Mouse (Mus musculus) heart, embryonic 11.5 days (tissue): Measurements from ENCODE around the gene Sertad2. TPM values are rescaled to one million over a fixed set of nuclear protein-coding genes. Genes with fewer than 3 reads are reported as not detected.

Experiments used
- ATAC-seq: fragments of 200-750 bp; cut with Nextera tagmentation; replicated peaks from 2 replicates; pipeline ENCODE4 v1.8.0; 2017; ENCODE audit warnings: moderate library complexity; ENCODE audit not compliant: insufficient number of reproducible peaks, low FRiP score, low TSS enrichment
- H3K27ac ChIP-seq: fragments of 300-500 bp; sonication (generic); 2 replicates; pipeline ENCODE4 v1.5.1; 2014; ENCODE audit warnings: mild to moderate bottlenecking, low read depth, low read length
- H3K27me3 ChIP-seq: fragments of 300-500 bp; sonication (generic); 2 replicates; pipeline ENCODE4 v1.6.1; 2014; ENCODE audit warnings: mild to moderate bottlenecking, low read length, mixed read lengths; ENCODE audit not compliant: control insufficient read depth, insufficient read depth
- H3K36me3 ChIP-seq: fragments of 300-500 bp; sonication (generic); 2 replicates; pipeline ENCODE4 v1.6.1; 2014; ENCODE audit warnings: mild to moderate bottlenecking, low read length, moderate library complexity, mixed read lengths; ENCODE audit not compliant: control insufficient read depth, insufficient read depth
- H3K4me1 ChIP-seq: fragments of 300-500 bp; sonication (generic); 2 replicates; pipeline ENCODE4 v1.6.1; 2014; ENCODE audit warnings: low read length; ENCODE audit not compliant: control insufficient read depth, insufficient read depth
- H3K4me2 ChIP-seq: fragments of 300-500 bp; sonication (generic); 2 replicates; pipeline ENCODE4 v1.6.1; 2014; ENCODE audit warnings: mild to moderate bottlenecking, moderate library complexity
- H3K4me3 ChIP-seq: fragments of 300-500 bp; sonication (generic); 2 replicates; pipeline ENCODE4 v1.5.1; 2014; ENCODE audit warnings: low read depth, low read length
- H3K9ac ChIP-seq: fragments of 300-500 bp; sonication (generic); 2 replicates; pipeline ENCODE4 v1.6.1; 2014; ENCODE audit warnings: mild to moderate bottlenecking, low read depth, low read length, moderate library complexity
- H3K9me3 ChIP-seq: fragments of 300-500 bp; sonication (generic); replicated peaks from 2 replicates; pipeline ENCODE4 v1.6.1; 2016; ENCODE audit warnings: low read length; ENCODE audit not compliant: control insufficient read depth
- WGBS: fragments of 180-500 bp; shearing (Covaris S2); extraction: QIAGEN DNeasy Blood & Tissue Kit; methylation state at CpG from one replicate; pipeline ENCODE4 v1.1.7; 2014; ENCODE audit not compliant: insufficient replicate concordance; 5-methylcytosine and 5-hydroxymethylcytosine counted together
- polyA plus RNA-seq: library from polyadenylated mRNA; unstranded; fragments of >200 nt; fragmentation: Nextera tagmentation; extraction: Ambion mirVana; gene quantifications from 2 replicates; pipeline ENCODE4 v1.2.1, GENCODE M21; 2014

Sertad2 gene
- polyA plus RNA-seq, 1 experiment from 2014 or later: 29.9 TPM

DNA sequence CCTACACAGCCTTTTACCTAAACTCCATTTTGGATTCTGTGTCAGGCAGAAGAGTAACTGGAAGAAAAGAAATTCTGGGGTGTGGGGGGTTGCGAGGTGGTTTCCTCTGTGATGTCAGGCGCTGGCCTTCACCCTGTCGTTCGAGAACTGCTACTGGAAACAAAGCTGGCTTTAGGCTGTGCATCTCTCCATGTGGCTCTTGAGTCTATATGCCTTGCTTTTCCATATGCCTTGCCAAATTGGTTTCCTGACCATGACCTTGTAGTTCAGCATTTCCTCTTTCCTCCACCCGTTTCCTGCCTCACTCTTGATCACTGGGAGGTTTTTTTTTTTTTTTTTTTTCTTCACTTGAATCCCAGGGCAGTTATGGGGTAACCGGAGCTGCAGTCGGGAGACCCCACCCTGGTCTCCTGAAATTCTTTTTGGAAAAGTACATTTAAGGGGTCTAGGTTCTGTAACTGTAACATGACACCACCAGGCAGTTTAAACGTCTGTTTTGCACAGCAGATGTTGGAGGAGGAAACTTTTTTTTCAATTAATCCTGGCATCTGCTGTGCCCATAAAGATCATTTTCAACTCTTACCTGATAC is 33.1 kb downstream of the Sertad2 start:
- H3K4me2 ChIP-seq: no peak overlapping the region
- 40% methylated on average over 8 of the region's 8 CpGs for WGBS

DNA sequence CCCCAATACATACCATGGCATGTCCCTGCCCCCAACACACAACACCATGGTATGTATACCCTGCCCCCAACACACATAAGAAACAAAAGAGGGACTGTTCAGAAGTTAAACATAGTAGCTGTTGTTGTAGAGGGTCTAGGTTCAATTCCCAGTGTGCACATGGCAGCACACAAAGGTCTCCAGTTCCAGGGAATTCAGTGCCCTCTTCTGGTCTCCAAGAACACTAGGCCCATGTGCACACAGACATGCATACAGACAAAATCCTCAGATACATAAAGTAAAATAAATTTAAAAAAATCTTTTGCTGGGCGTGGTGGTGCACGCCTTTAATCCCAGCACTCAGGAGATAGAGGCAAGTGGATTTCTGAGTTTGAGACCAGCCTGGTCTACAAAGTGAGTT is 39.7 kb downstream of the Sertad2 start:
- Histone ChIP-seq H3K9ac (no peak overlapping the region), H3K4me2 (no peak overlapping the region), H3K27me3 (no peaks in the 10 kb centered on the region), H3K4me3 (no peak overlapping the region), H3K9me3 (no peaks in the 10 kb centered on the region), H3K4me1 (peaks cover 22% of the 10 kb centered on the region), H3K27ac (no peak overlapping the region), H3K36me3 (no peaks in the 10 kb centered on the region)
- ATAC-seq: no peak
- 93% methylated on average over 2 of the region's 2 CpGs for WGBS

More for the DNA sequence above, 33.1 kb downstream of the Sertad2 start:
- 0 out of 2 replicates have a peak, but pooled peaks have one; percentile 35 for ATAC-seq
- Histone ChIP-seq H3K4me3 (no peak overlapping the region), H3K27ac (no peak overlapping the region), H3K36me3 (no peaks in the 10 kb centered on the region), H3K9me3 (no peaks in the 10 kb centered on the region), H3K4me1 (peaks cover 16% of the 10 kb centered on the region), H3K27me3 (no peaks in the 10 kb centered on the region), H3K9ac (no peak overlapping the region)

DNA sequence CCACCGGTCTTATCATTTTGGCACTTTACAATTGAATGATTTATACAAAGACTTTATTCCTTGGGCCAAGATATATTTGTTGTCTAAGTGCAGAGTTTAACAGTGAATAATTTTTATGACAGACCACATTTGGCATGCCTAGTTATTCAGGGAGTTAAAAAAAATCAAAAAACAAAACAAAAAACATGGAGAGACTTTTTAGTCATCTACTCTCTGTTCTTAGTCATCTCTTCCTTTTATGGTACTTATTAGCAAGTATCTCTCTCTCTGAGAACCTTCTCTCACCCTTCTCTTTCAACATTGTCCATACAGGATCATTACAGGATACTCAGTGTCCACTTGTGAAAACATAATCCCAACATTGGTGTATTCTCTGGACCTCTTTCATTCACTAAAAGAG is 42.2 kb downstream of the Sertad2 start:
- H3K9me3 ChIP-seq: no peaks in the 10 kb centered on the region
- WGBS: 36% methylated on average over 1 of the region's 1 CpGs
- no peaks in the 10 kb centered on the region for H3K27me3 ChIP-seq
- peaks cover 31% of the 10 kb centered on the region for H3K4me1 ChIP-seq
- ATAC-seq: no peak
- no peak overlapping the region for H3K9ac ChIP-seq
- no peak overlapping the region for H3K4me3 ChIP-seq
- H3K4me2 ChIP-seq: no peak overlapping the region
- H3K36me3 ChIP-seq: no peaks in the 10 kb centered on the region
- H3K27ac ChIP-seq: no peak overlapping the region

DNA sequence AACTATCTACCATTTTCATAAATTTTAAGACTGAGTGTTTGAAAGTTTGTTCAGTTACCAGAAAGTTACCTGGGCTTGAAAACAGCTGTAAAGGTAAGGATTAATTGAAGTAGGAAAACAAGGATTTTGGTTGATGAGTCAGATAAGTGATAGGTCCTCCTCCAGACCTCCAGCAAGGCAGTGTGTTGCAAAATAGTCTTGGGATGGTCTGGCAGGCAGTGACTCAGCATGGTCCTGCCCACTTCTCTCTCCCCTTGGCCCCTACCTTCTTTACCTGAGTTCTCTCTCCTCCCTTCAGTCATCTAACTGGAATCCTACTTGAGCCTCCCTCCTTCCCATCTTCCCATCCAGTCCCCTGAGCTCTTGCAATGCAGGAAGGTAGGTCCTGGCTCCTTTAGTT is 43.1 kb downstream of the Sertad2 start:
- no peak for ATAC-seq
- no peaks in the 10 kb centered on the region for H3K9me3 ChIP-seq
- H3K36me3 ChIP-seq: no peaks in the 10 kb centered on the region
- H3K27ac ChIP-seq: no peak overlapping the region
- H3K27me3 ChIP-seq: no peaks in the 10 kb centered on the region
- no peak overlapping the region for H3K4me3 ChIP-seq
- H3K4me1 ChIP-seq: peaks cover 22% of the 10 kb centered on the region
- H3K9ac ChIP-seq: no peak overlapping the region
- no peak overlapping the region for H3K4me2 ChIP-seq

DNA sequence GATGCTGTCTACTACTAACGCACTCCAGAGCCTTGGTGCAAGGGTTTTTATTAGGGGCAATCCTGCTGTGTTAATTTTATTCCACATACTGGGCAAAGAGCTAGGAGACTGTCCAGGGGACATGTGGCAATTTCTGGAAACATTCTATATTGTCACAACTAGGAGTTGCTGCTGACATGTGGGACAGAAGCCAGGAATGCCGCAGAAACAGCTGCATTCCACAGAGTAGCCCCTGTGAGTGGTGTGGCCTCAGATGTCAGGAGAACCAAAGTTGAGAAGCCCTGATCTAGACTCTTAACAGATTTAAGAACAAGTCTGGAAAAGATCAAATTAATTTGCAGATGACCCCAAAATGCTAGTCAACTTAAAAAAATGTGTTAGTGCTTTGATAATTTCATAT is 46.3 kb downstream of the Sertad2 start:
- Histone ChIP-seq H3K9ac (no peak overlapping the region), H3K27me3 (no peaks in the 10 kb centered on the region), H3K4me2 (peak overlapping the region; percentile 16; the same call in 1 of the 2 replicates), H3K27ac (peak overlapping the region; percentile 81), H3K4me1 (peaks cover 22% of the 10 kb centered on the region), H3K9me3 (no peaks in the 10 kb centered on the region), H3K4me3 (no peak overlapping the region), H3K36me3 (no peaks in the 10 kb centered on the region)
- WGBS: 28% methylated on average over 2 of the region's 2 CpGs
- no peak for ATAC-seq

DNA sequence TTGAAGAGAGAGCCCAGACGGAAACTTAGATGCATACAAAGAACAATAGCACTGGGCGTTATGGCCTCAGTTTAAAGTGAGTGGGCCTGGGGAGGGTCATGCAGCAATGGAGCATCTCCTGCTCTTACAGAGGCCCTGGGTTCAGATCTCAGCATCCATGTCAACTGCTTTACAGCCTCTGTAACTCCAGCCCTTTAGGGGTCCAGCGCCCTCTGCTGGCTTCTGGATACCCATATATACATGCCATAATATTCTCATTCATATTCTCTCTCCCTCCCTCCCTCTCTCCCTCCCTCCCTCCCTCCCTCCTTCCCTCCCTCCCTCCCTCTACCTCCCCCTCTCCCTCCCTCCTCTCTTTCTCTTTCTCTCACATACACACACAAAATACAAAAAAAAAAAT is 49.0 kb downstream of the Sertad2 start:
- Histone ChIP-seq H3K27ac (no peak overlapping the region), H3K27me3 (no peaks in the 10 kb centered on the region), H3K36me3 (no peaks in the 10 kb centered on the region), H3K4me1 (peaks cover 26% of the 10 kb centered on the region), H3K4me3 (no peak overlapping the region), H3K9me3 (no peaks in the 10 kb centered on the region), H3K9ac (no peak overlapping the region), H3K4me2 (no peak overlapping the region)
- no peak for ATAC-seq
- WGBS: 70% methylated on average over 3 of the region's 3 CpGs

DNA sequence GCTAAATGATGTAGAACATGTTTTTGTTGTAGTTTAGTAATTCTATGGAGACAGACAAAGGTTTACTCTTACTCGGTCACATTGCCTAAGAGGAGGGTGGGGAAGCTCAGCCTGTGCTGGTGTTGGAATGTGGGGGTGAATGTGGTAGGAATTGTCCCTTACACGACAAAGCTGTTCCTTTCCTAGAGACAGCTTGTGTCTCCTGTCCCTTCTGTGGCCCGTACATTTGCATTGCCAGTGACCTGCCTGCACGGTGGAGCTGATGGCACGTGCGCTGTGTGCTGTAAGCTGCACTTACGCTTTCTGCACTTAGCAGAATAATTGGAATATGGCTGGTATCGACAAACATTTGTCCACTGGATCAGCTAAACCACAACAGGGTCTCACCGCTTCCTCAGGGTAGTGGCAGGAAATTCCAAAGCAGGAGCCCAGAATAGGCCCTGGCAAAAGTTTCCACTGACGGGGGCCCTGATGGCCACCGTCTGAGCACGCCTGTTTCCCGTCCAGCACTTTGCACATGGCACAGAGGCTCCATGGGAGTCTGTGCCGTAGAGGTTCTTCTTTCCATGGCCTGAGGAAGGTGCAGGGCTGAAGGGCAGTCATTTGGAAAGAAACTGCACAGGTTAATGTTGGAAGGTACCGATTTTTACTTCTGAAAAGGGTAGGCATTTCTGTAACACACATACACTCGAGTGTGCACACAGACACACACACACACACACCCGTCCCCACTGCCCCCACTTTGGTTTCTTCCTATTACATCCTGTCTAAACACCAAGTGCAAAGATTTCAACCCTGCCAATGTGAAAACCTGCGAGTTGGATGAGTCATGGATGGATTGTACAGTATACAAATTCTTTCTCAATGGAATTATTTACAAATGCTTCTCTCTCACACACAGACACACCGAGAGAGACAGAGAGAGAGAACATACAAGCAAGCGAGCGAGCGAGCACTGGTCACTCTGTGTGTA is 51.5 kb downstream of the Sertad2 start:
- H3K9me3 ChIP-seq: no peaks in the 10 kb centered on the region
- WGBS: 48% methylated on average over 22 of the region's 22 CpGs
- peak overlapping the region; percentile 39 for H3K4me2 ChIP-seq
- 0 out of 2 replicates have a peak, but pooled peaks have one; percentile 57 for ATAC-seq
- H3K27ac ChIP-seq: peak overlapping the region; percentile 81
- H3K27me3 ChIP-seq: no peaks in the 10 kb centered on the region
- peaks cover 18% of the 10 kb centered on the region for H3K4me1 ChIP-seq
- no peak overlapping the region for H3K4me3 ChIP-seq
- H3K9ac ChIP-seq: peak overlapping the region; percentile 34; the same call in 1 of the 2 replicates
- H3K36me3 ChIP-seq: no peaks in the 10 kb centered on the region

DNA sequence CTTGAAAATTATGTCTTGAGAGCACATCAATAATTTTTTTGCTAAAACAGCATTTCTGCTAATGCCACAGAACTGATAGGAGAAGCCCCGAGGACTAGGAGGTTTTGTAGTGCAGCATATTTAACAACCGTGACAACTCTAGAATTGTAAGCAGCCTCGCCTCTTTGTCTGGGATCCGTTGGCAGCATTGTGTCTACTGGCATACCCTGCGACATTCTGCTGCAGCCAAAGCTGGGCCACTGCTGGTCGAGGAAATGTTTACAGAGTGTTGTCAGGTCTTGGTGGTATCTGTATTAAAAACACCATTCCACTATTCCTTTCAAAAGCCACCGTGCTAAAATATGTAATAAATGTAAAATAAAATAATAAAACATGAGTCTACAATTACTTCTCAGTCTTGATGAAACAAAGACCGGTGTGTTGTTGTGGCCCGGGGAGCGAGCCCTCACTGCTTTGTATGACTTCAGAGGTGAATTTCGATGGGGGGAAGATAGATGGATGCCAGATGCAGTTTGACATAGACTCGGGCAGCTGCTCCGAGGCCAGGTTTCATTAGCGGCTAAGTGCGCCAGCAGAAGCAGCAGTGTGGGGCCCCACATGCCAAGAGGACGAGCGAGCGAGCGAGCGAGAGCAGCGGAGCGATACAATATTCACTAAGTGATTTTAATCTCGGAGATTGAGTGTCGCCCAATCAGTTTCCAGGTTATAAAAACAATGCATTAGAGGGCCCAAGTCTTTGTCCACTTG is 60.2 kb downstream of the Sertad2 start:
- no peak overlapping the region for H3K4me3 ChIP-seq
- WGBS: 37% methylated on average over 24 of the region's 24 CpGs
- no peak for ATAC-seq

More for the DNA sequence above, 60.2 kb downstream of the Sertad2 start:
- Histone ChIP-seq H3K4me2 (peak overlapping the region; percentile 46), H3K27ac (peak overlapping the region; percentile 69), H3K9ac (peak overlapping the region; percentile 43), H3K36me3 (no peaks in the 10 kb centered on the region), H3K27me3 (no peaks in the 10 kb centered on the region), H3K4me1 (peaks cover 25% of the 10 kb centered on the region), H3K9me3 (no peaks in the 10 kb centered on the region)
